Mouse (Mus musculus) embryonic facial prominence, embryonic 14.5 days (tissue): ENCODE data around the gene Fzd7. TPM values are rescaled to one million over a fixed set of nuclear protein-coding genes. Genes with fewer than 3 reads are reported as not detected.
A peak's percentile ranks its signal among the peaks of the same experiment; 100 is the strongest.

Source experiments
- ATAC-seq: fragments of 200-750 bp; cut with Nextera tagmentation; 2 replicates; pipeline ENCODE4 v1.8.0; 2017; ENCODE audit warnings: low read depth, moderate number of reproducible peaks, moderate TSS enrichment
- DNase-seq: peaks from one replicate; pipeline ENCODE4 v3.0.0-alpha.2; 2015; ENCODE audit warnings: low spot score
- H3K27ac ChIP-seq: fragments of 300-500 bp; sonication (generic); replicated peaks from 2 replicates; pipeline ENCODE4 v1.5.1; 2014; ENCODE audit warnings: low read depth, mild to moderate bottlenecking, low read length, moderate library complexity
- H3K27me3 ChIP-seq: fragments of 300-500 bp; sonication (generic); replicated peaks from 2 replicates; pipeline ENCODE4 v1.6.1; 2014; ENCODE audit warnings: low read length; ENCODE audit not compliant: control insufficient read depth, insufficient read depth
- H3K36me3 ChIP-seq: fragments of 300-500 bp; sonication (generic); 2 replicates; pipeline ENCODE4 v1.6.1; 2014; ENCODE audit warnings: low read length, mixed read lengths; ENCODE audit not compliant: control insufficient read depth, insufficient read depth
- H3K4me1 ChIP-seq: fragments of 300-500 bp; sonication (generic); 2 replicates; pipeline ENCODE4 v1.6.1; 2014; ENCODE audit warnings: antibody characterized with exemption, low read length; ENCODE audit not compliant: control insufficient read depth, insufficient read depth
- H3K4me2 ChIP-seq: fragments of 300-500 bp; sonication (generic); 2 replicates; pipeline ENCODE4 v1.6.1; 2014; ENCODE audit warnings: low read depth, mild to moderate bottlenecking, low read length, moderate library complexity, mixed read lengths
- H3K4me3 ChIP-seq: fragments of 300-500 bp; sonication (generic); 2 replicates; pipeline ENCODE4 v1.5.1; 2014; ENCODE audit warnings: low read depth, mild to moderate bottlenecking, low read length
- H3K9ac ChIP-seq: fragments of 300-500 bp; sonication (generic); 2 replicates; pipeline ENCODE4 v1.6.1; 2014; ENCODE audit warnings: low read depth, mild to moderate bottlenecking, low read length, moderate library complexity, mixed read lengths
- H3K9me3 ChIP-seq: fragments of 300-500 bp; sonication (generic); 2 replicates; pipeline ENCODE4 v1.6.1; 2016; ENCODE audit warnings: low read length; ENCODE audit not compliant: control insufficient read depth
- WGBS: fragments of 180-500 bp; shearing (Covaris S2); extraction: QIAGEN DNeasy Blood & Tissue Kit; methylation state at CpG from one replicate; pipeline ENCODE4 v1.1.7; 2014; 5-methylcytosine and 5-hydroxymethylcytosine counted together
- polyA plus RNA-seq: library from polyadenylated mRNA; unstranded; fragments of >200 nt; fragmentation: Nextera tagmentation; extraction: Ambion mirVana; gene quantifications from 2 replicates; pipeline ENCODE4 v1.2.1, GENCODE M21; 2014

Fzd7 gene
- polyA plus RNA-seq, 1 experiment from 2014 or later, result 13.8 TPM

DNA sequence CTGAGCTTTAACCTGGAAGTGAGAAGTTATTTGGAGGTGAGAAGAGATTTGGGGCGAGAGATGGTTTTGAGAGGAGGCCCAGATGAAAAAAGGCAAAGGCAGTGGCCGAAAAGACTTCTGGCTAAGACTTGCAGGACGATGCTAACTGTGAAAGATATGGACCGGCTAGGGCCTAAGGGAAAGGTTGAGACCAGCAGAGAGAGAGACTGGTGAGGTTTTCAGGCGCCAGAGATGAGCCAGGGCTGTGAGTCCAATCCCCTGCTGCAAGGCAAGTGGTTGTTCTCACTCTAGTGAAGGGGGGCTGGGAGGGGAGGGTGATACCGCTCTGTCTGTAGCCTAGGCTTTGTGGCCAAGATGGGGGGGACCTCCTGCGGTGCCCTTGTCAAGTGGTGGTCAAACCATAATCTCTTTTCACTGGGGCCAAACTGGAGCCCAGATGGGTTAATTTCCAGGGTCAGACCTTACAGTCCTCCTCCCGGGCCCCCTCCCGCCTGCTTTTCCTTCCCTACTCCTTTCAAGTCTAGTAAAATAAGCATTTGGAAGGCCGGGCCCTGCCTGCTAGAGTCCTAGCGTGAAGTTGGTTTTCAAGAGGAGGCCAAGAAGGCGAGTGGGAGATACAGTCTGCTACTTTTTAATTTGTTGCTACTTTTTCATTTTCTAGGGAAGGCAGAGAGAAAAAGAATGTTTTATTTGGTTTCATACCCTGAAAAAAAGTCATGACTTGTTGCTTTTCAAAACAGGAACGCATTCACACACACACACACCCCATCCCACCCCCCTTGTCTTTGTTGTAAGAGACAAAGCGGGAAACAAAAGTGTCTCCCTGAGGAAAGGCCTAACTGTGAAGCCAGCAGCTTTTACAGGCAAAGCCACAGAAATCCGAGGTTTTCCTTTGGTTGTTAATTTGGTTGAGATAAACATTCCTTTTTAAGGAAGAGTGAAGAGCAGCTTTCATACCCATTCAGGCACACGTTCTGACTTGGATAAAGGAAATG, 2.9 kb downstream of the Fzd7 start:
- Histone ChIP-seq H3K4me2 (peak overlapping the region; percentile 99), H3K9ac (peak overlapping the region; percentile 95), H3K27me3 (no peaks in the 10 kb centered on the region), H3K27ac (peak overlapping the region; percentile 97), H3K9me3 (no peaks in the 10 kb centered on the region), H3K4me3 (peak overlapping the region; percentile 73), H3K4me1 (peaks cover 44% of the 10 kb centered on the region), H3K36me3 (peaks cover 31% of the 10 kb centered on the region)
- peak; percentile 55 for DNase-seq
- no peak for ATAC-seq
- 5% methylated on average over 16 of the region's 16 CpGs for WGBS

DNA sequence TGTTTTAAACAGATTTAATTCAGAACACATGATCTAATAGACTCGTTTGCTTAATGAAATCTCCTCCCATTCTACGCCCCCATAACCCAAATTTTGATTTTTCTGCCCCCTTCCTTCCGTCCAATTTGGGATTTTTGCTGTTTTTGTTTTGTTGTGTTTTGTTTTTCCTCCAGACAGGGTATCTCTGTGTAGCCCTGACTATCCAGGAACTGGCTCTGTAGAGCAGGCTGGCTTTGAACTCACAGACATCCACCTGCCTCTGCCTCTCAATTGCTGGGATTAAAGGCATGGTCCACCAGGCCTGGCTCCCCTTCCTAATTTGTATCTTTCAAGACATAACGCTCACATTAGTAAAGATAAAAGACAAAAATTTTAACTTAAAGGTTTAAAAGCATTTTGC, 3.6 kb downstream of the Fzd7 start:
- peaks cover 38% of the 10 kb centered on the region for H3K4me1 ChIP-seq
- peak overlapping the region; percentile 73 for H3K4me3 ChIP-seq
- no peaks in the 10 kb centered on the region for H3K9me3 ChIP-seq
- H3K9ac ChIP-seq, result peak overlapping the region; percentile 95
- 33% methylated on average over 4 of the region's 4 CpGs for WGBS
- peak overlapping the region; percentile 99 for H3K4me2 ChIP-seq
- ATAC-seq (no peak), DNase-seq (no peak)
- peaks cover 35% of the 10 kb centered on the region for H3K36me3 ChIP-seq
- no peaks in the 10 kb centered on the region for H3K27me3 ChIP-seq
- peak overlapping the region; percentile 97 for H3K27ac ChIP-seq

DNA sequence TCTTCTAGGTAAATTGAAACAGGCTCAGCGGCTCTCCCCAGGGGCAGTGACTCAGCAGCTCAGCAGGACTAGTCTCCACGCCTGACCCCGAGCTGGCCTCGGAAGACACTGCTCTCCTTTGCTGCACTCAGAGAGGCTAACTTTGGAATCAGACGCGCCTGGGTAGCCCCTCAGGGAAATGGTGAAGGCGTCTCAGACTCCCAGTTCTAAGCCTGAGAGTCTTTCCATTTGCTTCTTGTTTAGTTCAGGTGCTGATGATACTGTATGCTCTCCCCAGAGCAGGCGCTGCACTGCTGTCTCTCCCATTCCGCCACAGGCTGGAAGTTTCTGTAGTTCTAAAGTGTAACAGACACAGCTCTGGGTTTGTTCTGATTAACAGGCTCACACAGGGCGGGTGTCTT, 5.4 kb downstream of the Fzd7 start:
- Histone ChIP-seq H3K4me3 (peak overlapping the region; percentile 24), H3K36me3 (peaks cover 40% of the 10 kb centered on the region), H3K9ac (peak overlapping the region; percentile 55), H3K4me2 (peak overlapping the region; percentile 56), H3K27me3 (no peaks in the 10 kb centered on the region), H3K9me3 (no peaks in the 10 kb centered on the region), H3K4me1 (peaks cover 48% of the 10 kb centered on the region), H3K27ac (peak overlapping the region; percentile 72)
- peak; percentile 76 for DNase-seq
- no peak for ATAC-seq
- WGBS, result 5% methylated on average over 10 of the region's 10 CpGs

DNA sequence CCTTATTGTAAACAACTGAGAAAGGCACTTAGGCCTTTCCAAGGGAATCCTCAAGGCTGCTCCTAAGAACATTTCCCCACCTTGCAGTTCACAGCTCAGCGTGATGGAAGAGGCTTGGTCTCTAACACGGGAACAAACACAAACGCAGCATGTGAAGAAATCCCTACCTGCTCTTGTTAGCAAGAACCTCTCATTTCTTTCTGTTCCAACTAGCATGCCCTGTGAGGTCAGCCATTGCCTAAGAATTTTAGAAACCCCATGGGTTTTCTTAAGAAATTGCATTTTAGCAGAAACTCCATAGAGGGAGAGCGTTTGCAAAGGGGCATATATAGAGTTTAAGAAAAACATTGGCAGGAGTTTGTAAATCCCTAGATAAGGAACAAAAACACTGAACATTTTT, 6.3 kb downstream of the Fzd7 start:
- H3K4me2 ChIP-seq, result peak overlapping the region; percentile 56
- H3K9ac ChIP-seq, result no peak overlapping the region
- H3K27ac ChIP-seq, result peak overlapping the region; percentile 72
- no peak for ATAC-seq
- H3K9me3 ChIP-seq, result no peaks in the 10 kb centered on the region
- WGBS, result 40% methylated on average over 4 of the region's 4 CpGs
- H3K4me3 ChIP-seq, result no peak overlapping the region
- H3K4me1 ChIP-seq, result peaks cover 53% of the 10 kb centered on the region
- H3K36me3 ChIP-seq, result peaks cover 40% of the 10 kb centered on the region
- DNase-seq, result no peak
- H3K27me3 ChIP-seq, result no peaks in the 10 kb centered on the region

DNA sequence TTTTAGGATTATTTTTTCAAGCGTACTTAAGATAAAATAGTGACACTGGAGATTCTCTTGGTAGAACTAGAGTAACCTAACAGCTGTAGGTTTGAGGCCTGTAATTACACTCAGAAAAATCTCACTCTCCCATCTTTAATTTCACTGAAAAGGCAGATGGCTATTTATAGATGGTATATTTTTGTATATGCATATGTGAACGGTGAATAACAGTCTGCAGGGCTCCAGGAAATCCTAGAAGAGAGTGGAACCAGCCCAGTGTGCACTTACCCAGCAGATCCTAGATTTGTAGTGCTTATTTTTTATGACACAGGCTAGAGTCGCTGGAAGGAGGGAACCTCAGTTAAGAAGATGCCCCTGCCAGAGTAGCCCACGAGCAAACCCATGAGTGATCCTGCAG, 6.8 kb downstream of the Fzd7 start:
- Histone ChIP-seq H3K27ac (0 out of 2 replicates have a peak overlapping the region, but pooled peaks have one; percentile 33), H3K9me3 (no peaks in the 10 kb centered on the region), H3K36me3 (peaks cover 36% of the 10 kb centered on the region), H3K9ac (0 out of 2 replicates have a peak overlapping the region, but pooled peaks have one; percentile 2), H3K4me2 (peak overlapping the region; percentile 20; the same call in 1 of the 2 replicates), H3K4me3 (no peak overlapping the region), H3K27me3 (no peaks in the 10 kb centered on the region), H3K4me1 (peaks cover 53% of the 10 kb centered on the region)
- ATAC-seq (0 out of 2 replicates have a peak, but pooled peaks have one; percentile 17), DNase-seq (peak; percentile 36)
- WGBS, result 32% methylated on average over 4 of the region's 4 CpGs

DNA sequence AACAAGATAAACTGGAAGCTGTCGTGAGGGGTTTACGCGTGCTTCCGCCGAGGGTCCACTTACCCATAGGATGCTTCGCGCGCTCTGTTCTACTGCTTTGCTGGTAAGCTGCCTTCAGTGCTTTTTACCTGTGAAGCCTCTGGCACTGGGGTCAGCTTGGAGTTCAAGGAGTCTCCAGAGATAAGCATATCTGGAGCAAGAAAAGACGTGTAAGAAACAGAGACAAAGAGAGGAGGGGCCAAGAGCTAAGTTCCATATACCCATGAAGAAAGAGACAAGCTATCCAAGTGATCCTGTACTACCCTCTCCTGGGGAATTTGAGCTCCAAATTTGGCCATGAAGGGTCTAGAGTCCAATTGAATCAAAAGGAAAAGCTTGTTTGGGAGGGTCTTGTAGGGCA, 9.3 kb downstream of the Fzd7 start:
- ATAC-seq (no peak), DNase-seq (no peak)
- no peaks in the 10 kb centered on the region for H3K9me3 ChIP-seq
- H3K27me3 ChIP-seq, result no peaks in the 10 kb centered on the region
- H3K36me3 ChIP-seq, result peaks cover 30% of the 10 kb centered on the region
- H3K4me2 ChIP-seq, result no peak overlapping the region
- H3K4me3 ChIP-seq, result no peak overlapping the region
- H3K4me1 ChIP-seq, result peaks cover 42% of the 10 kb centered on the region
- H3K27ac ChIP-seq, result 0 out of 2 replicates have a peak overlapping the region, but pooled peaks have one; percentile 39
- no peak overlapping the region for H3K9ac ChIP-seq
- 80% methylated on average over 9 of the region's 9 CpGs for WGBS

DNA sequence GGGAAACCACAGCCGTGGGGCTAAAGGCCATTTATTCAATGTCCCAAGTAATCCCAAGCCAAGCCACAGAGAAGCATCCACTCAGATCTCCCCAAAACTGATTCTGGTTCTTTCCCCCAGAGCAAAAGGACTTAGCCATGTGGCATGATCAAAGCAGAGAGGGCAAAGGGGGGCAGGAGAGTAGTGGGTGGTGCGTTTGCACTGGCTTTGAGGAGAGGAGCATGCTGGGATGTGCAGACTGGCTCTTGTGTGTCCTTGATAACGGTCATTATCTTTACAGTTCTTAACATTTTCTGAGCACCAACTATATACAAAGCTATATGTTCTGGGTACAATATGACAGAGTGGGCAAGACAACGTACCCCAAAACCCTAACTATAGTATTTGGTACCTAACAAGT, 10.2 kb downstream of the Fzd7 start:
- Histone ChIP-seq H3K9me3 (no peaks in the 10 kb centered on the region), H3K27ac (no peak overlapping the region), H3K27me3 (no peaks in the 10 kb centered on the region), H3K4me3 (no peak overlapping the region), H3K36me3 (peaks cover 24% of the 10 kb centered on the region), H3K4me2 (no peak overlapping the region), H3K9ac (no peak overlapping the region), H3K4me1 (peaks cover 34% of the 10 kb centered on the region)
- ATAC-seq (no peak), DNase-seq (no peak)
- 47% methylated on average over 4 of the region's 4 CpGs for WGBS

DNA sequence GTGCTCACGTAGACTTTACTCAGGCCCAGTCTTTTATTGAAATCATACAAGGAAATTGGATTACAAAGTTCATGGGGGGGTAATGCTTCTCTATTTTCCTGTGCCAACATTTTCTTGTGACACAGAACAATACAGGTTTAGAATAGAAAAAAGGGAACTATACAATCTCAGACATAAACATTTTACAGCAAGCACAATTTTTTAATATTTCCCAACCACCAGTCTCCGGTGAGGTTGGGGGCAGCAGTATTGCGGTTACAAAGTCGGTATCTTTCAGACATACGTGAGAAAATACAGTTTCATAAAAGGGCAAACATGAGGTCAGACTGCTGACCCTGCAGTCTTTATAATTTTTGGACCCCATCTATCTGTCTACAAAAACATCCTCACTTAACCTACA, 13.7 kb downstream of the Fzd7 start:
- DNase-seq, result no peak
- Histone ChIP-seq H3K27ac (no peak overlapping the region), H3K4me1 (peaks cover 18% of the 10 kb centered on the region), H3K36me3 (0 out of 2 replicates have a peak, but pooled peaks cover 3% of the 10 kb centered on the region), H3K27me3 (no peaks in the 10 kb centered on the region), H3K4me3 (no peak overlapping the region), H3K9ac (no peak overlapping the region), H3K4me2 (no peak overlapping the region), H3K9me3 (no peaks in the 10 kb centered on the region)
- no peak for ATAC-seq
- 86% methylated on average over 5 of the region's 5 CpGs for WGBS
